Mouse (Mus musculus): Measurements from ENCODE around the gene Ccr3.
"Not testable (repeated sequence)": the region's sequence is repeated elsewhere in the genome, so short reads cannot be mapped to it uniquely, and the experiment has no call there.

The Ccr3 gene

GRCm38 (mm10) chr9:124021672-124022071 is at the start of gene Ccr3:
TSS of gene Ccr3 (plus strand) at chr9:124021972.
- DNase-seq (ENCODE audit: low spot score in 2 of 2), result no peak

- DNase-seq (ENCODE audit: low spot score in 2 of 2), result no peak
These were observed 46.1 kb upstream of the Ccr3 start for GRCm38 (mm10) chr9:123975630-123976029.

- DNase-seq (ENCODE audit: low spot score in 2 of 2), result no peak
These were observed 44.7 kb upstream of the Ccr3 start for GRCm38 (mm10) chr9:123976876-123977663.

- DNase-seq (ENCODE audit: low spot score in 2 of 2), result no peak
These were observed 43.5 kb upstream of the Ccr3 start, which contains the start of gene Ccr1l1 for GRCm38 (mm10) chr9:123978308-123978707. TSS of gene Ccr1l1 (minus strand) at chr9:123978408.

DNA sequence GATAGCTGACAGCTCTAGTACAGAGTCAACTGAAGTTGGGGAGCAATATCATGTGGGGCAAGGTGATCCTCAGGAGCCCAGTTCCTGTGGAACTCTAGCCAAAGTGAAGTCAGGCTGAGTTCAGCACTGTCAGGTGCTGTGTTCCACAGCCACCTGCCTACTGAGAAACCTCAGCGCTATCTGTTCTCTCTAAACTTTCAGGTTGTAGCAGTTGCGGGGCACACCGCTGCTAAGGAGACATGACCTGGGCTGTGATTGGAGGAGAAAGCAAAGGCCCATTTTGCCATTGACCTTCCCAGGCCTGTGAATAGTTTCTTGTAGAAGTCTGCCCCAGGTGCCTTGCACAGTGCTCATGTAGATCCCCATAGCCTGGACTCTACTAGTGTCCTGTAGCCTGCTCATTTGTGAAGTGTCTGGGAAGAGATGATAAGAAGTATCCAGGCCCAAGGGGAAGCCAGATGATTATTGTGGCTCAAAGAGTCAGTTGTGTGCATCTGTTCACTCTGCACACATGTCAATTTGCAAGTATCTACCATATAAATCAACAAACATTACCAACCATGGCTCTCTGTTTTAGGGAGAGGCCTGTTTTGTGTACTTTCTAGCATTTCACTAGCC is 40.8 kb upstream of the Ccr3 start:
- not testable (repeated sequence) for DNase-seq (ENCODE audit: low spot score in 2 of 2)

DNA sequence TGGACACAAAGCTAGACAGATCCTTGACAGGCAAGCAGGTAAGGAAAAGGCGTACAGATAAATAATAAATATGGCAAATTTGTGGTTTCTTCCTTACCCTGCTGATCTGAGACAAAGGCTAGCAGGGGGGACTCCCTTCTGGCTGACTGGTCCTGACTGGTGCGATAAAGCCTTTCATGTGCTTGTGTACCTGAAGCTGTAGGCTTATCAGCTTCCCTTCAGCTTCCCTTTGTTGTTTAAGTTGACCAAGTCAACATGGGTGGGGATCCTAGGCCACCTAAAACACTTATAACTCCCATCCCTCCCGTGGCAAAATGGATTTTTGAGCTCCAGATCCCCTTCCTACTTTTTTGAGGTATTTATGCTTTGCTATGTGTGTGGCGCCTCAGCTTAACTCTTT is 39.9 kb upstream of the Ccr3 start:
- DNase-seq (ENCODE audit: low spot score in 2 of 2), result no peak

- DNase-seq (ENCODE audit: low spot score in 2 of 2), result no peak
These were observed 39.1 kb upstream of the Ccr3 start for GRCm38 (mm10) chr9:123982720-123983119.

DNA sequence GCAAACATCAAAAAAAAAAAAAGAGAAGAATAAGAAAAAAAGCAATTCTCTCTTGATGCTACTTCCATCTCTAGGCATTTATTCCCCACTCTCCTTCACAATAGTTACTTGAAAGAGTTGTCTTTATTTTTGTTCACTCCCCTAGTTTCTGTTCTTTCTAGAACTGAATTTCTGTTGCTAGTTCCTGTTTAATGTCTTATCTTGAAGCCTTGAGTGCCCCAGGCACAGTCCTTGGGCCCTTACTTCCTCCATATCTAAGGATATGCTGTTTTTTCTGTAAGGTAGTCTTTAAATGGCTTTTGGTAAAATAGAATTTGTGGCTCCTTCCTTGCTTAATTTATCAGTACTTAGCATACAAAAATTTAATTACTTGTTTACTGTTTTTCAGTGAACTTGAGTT is 36.8 kb upstream of the Ccr3 start:
- DNase-seq (ENCODE audit: low spot score in 2 of 2), result no peak

- no peak for DNase-seq (ENCODE audit: low spot score in 2 of 2)
These were observed 35.6 kb upstream of the Ccr3 start for GRCm38 (mm10) chr9:123986217-123986616.

- DNase-seq (ENCODE audit: low spot score in 2 of 2), result no peak
These were observed 32.1 kb upstream of the Ccr3 start for GRCm38 (mm10) chr9:123989671-123990070.

GRCm38 (mm10) chr9:123991312-123991906 is 30.4 kb upstream of the Ccr3 start:
- DNase-seq (ENCODE audit: low spot score in 2 of 2), result peak in 1 of 2 experiments; percentile 5

DNA sequence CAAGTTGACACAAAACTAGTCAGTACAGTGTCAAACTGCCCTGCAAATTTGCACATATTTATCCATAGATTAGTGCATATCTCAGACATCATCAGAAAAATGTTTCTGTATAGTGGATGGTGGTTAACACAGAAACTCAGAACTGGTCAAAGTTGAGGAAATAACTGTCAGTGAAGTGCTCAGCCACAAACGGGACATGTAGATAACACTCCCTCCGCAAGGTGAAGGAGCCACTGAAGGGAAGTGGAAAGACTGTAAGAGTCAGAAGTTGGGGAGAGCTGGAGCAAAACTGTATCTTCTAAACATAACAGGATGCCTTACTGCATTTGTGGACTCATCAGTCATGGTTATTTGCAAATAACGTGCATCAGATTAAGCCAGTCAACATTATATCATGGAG is 24.1 kb upstream of the Ccr3 start:
- no peak for DNase-seq (ENCODE audit: low spot score in 2 of 2)

DNA sequence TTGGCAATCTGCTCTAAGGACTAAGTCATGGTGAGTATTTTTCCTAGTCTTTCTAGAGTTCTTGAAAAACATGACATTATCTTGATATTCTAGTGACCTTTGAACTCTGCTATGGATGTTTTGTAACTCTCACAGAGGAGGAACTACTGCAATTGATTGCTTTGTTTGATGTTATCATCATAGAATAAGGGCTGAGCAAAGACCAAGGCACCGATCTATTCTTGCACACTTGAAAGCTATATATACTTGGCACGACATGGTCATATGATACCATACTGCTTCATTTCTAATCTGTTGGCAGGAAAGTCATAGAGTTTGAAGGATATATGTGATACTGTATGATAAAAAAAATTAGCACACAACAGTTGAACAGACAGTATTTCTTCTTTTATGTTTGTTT is 22.0 kb upstream of the Ccr3 start:
- no peak for DNase-seq (ENCODE audit: low spot score in 2 of 2)

GRCm38 (mm10) chr9:124012691-124013090 is 9.1 kb upstream of the Ccr3 start:
- no peak for DNase-seq (ENCODE audit: low spot score in 2 of 2)

DNA sequence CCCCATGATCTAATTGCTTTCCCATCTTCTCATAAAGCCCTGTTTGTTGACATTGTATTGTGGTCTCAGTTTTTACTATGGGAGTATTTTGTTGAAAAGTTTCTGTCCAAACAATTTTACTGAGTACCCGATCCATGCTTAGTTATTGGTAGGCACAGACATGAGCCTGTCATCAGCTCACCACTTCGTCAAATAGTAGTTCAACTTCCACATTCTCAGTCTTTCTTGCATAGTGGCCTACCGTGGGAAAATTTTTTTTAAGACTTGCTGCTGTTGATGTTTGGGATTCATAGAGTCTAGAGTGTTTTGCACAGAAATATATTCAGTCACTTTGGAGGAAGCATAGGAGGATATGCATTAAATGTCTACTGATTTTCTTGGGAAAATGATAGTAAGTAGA is 8.5 kb upstream of the Ccr3 start:
- DNase-seq (ENCODE audit: low spot score in 2 of 2), result no peak

DNA sequence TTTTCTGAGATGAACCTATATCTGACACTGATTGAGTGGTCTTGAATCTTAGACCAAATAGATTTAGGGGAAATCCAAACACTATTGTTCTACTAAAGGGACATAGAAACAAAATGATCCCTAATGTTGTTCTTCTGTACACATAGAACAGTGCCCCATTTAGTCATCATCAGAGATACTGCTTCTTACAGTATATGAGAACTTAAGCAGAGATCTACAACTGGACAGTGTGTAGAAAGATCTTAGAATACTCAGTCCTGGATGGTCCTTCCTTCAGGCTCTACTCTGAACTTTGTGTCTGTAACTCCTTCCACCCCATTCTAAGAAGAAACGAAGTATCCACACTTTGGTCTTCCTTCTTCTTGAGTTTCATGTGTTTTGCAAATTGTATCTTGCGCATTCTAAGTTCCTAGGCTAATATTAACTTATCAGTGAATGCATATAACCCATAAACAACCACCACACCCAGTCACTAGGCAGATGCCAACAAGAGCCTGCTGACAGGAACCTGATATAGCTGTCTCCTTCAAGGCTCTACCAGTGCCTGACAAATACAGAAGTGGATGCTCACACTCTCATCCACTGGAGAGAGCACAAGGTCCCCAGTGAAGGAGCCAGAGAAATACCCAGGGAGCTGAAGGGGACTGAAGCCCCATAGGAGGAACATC is 6.7 kb upstream of the Ccr3 start:
- no peak for DNase-seq (ENCODE audit: low spot score in 2 of 2)

- no peak for DNase-seq (ENCODE audit: low spot score in 2 of 2)
These were observed 5.7 kb upstream of the Ccr3 start for GRCm38 (mm10) chr9:124016048-124016447.

DNA sequence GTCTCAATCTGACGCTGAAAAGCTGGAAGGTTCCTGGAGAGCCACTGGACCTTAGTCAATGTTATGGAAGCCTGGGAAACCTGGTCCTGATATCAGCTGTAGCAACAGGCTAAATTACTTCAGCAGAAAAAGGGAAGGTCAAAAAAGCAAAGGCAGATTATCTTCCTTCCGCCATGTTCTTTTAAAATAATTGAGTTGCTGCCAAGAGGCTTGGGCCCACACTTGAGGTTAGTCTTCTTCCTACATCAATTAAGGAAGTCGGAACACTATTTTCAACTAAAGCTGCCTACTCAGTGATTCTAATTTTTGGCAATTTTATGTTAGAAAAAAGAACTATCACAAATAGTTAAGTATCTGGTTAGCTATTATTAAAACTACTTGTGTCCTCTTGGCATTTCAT is 1.9 kb upstream of the Ccr3 start:
- DNase-seq (ENCODE audit: low spot score in 2 of 2), result no peak

- no peak for DNase-seq (ENCODE audit: low spot score in 2 of 2)
These were observed 11.6 kb downstream of the Ccr3 start for GRCm38 (mm10) chr9:124033345-124033744.

DNA sequence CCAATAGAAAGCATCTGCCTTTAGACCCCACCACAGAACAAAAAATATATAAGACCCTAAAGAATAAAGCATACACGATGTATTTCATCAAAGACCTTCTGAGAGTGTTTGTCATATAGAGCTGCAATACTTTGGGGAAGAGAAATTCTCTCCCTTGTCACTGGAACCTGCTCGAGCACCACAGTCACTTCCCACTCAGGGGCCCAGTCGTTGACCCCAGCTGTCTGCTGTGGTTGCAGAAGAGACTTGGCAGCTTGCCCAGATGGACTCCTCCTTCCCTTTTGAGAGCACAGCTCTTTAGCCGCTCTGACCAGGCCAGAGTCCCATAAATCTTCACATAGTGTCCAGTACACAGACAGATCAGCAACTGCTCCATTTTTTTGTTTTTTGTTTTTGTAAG is 15.9 kb downstream of the Ccr3 start:
- DNase-seq (ENCODE audit: low spot score in 2 of 2), result peak in 1 of 2 experiments; percentile 10

GRCm38 (mm10) chr9:124038158-124038582 is 16.4 kb downstream of the Ccr3 start:
- DNase-seq (ENCODE audit: low spot score in 2 of 2), result no peak

- no peak for DNase-seq (ENCODE audit: low spot score in 2 of 2)
These were observed 17.2 kb downstream of the Ccr3 start for GRCm38 (mm10) chr9:124038949-124039348.
